Mouse (Mus musculus) lung, postnatal 0 days (tissue): ENCODE results near the gene Polr3b.

Source experiments
- CTCF ChIP-seq: IDR thresholded peaks from 2 replicates; pipeline ENCODE4 v1.5.1; 2016; ENCODE audit warnings: antibody characterized with exemption, mild to moderate bottlenecking
- EP300 ChIP-seq: IDR thresholded peaks from 2 replicates; pipeline ENCODE4 v1.6.1; 2016; ENCODE audit warnings: antibody characterized with exemption, mild to moderate bottlenecking, control low read depth

DNA sequence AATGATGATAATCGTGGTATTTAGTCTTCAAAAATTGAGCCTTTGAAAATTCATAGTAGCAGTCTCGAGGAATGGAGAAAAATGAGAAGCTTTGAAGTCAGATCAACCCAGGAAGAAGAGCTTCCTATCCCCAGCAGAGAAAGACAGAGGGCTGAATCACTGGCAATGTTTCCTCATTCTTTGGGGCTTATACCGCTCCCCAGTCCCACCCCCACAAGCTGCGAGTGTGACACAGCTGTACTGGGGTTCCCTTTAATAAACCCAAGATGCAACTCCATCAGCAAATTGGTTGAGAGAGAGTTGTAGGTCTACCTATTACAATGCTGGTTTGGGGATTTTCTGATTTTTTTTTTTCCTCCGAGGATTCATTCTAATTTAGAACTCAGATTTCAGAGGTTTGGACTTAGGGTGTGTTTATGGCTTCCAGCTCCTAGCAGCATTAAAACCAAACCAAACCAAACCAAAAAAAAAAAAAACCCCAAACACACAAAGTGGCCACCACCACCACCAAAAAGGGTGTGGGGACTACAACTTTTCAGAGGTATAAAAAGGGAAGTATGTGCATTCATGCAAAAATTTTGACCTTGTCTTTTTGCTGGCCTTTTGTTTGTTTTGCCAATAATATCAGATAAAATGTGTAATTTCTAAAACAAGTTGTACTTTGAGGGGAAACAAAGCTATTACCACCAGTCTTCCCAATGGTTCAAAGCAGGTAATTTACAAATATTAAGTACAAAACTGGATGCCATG is 48.2 kb upstream of the Polr3b start:
- TF ChIP-seq CTCF, result no peak
- no peak for TF ChIP-seq EP300
